Mouse (Mus musculus): ENCODE measurements around the gene Brca1. TPM values are rescaled to one million over a fixed set of nuclear protein-coding genes. Genes with fewer than 3 reads are reported as not detected.
A peak's percentile ranks its signal among the peaks of the same experiment; 100 is the strongest.

Gene Brca1
- total RNA-seq, 1 experiment from 2014 or later = 5.6 TPM

DNA sequence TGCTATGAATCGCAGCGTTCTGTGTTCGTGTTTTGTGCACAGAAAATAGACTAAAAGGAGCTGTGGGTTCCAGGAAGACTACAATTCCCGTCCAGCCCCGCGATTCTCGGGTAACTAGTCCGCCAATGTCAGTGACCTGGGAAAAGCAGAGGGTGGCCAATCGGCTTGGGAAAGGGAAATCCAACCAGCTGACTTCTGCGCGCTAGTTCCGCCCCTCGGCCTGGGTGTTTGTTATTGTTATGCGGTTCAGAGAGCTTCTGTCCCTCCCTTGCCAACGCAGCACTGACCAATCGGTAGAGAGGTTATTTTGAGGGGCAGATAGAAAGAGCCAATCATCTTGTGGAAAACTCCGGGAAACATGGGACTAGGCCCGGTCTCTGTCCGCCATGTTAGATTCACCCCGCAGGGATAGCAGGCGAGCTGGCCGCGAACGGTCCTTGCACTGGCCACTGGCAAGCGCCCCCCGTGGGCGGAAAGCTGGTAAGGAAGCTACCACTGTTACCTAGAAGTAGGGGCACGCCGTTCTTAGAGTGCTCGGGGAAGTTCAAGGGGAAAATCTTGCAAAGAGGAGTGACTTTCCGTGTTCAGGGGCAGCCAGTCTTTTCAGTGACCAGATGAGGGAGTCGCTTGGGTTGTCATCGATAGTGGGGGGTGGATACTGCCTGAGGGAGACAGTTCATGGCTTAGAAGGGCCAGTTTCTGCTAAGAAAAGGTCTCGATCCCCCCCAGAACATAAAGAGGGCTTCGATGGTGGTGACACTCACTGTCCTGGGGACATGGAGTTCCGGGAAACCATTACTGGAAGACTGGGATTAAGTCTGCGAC is 933 bp upstream of the Brca1 start:
- ATAC-seq (ENCODE audit: extremely low read depth, insufficient number of reproducible peaks, low FRiP score, poor library complexity, severe bottlenecking) = peak; percentile 92

DNA sequence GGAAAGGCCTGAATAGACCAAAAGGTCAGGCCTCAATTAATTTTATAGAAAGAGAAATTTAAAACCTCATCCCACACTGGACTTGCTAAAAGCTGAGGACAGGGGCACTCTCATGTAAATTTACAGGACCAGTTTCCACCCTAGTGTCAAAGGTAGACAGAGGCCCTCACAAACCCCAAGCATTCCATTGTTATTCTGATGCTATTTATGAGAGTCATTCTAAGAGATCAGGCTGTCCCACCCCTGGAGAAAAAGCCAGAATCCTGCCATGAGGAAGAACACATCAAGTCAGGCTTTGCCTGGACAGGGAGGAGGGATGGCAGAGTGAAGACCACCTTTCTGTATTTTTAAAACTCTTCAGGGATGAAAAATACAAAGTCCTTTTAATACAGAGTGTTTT is 3.2 kb downstream of the Brca1 start:
- ATAC-seq (ENCODE audit: extremely low read depth, insufficient number of reproducible peaks, low FRiP score, poor library complexity, severe bottlenecking) = no peak

DNA sequence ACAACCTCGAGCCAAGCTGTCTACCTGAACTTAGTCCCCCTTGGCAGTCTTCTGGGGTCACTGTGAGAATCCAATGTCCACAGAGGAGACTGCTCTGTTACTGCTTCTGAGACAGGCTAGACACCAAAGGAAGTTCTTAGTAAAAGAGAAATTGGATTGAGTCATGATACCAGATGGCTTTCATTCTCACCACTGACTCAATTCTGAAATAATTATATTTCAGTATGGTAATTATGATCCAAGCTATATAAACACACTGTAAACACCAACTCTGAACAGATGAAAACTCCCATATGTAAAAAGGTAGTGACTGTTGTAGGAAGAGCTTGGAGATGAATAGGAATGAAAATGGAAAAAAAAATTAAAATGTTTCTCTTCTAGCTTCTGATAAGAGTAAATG is 7.6 kb downstream of the Brca1 start:
- no peak for ATAC-seq (ENCODE audit: extremely low read depth, insufficient number of reproducible peaks, low FRiP score, poor library complexity, severe bottlenecking)

DNA sequence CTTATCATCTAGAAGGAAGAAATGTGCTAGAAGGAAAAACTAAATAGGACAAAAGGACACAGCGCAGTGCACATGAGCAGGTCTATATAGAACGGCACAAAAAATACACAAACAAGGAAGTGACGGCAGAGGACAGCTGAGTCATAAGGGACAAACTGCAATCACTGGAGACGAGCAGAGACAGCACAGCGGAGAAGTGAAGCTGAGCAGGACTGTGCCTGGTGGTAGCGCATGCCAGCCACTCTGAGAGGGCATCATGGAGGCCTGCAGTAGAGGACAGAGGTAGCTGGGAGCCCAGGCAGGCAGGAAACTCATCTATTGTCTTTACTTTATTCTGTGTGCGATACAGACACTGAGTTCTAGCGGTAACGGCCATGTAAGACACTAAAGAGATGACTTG is 8.2 kb downstream of the Brca1 start:
- ATAC-seq (ENCODE audit: extremely low read depth, insufficient number of reproducible peaks, low FRiP score, poor library complexity, severe bottlenecking) = no peak

DNA sequence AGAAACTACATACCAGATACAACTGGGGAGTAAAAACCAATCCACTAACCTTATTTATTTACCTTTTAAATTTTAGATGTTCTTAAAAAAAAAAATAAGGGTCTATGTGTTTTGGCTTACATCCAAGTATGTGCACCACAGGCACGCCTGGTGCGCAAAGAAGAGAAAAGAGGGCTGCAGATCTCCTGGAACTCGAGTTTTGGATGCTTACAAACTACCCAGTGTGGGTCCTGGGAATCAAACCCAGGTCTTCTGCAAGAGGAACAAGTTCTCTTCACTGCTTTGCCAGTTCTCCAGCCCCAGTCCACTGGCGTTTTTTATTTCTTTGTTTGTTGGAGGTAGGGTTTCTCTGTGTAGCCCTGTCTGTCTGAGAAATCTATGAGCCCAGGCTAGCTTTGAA is 25.1 kb downstream of the Brca1 start:
- no peak for ATAC-seq (ENCODE audit: extremely low read depth, insufficient number of reproducible peaks, low FRiP score, poor library complexity, severe bottlenecking)

DNA sequence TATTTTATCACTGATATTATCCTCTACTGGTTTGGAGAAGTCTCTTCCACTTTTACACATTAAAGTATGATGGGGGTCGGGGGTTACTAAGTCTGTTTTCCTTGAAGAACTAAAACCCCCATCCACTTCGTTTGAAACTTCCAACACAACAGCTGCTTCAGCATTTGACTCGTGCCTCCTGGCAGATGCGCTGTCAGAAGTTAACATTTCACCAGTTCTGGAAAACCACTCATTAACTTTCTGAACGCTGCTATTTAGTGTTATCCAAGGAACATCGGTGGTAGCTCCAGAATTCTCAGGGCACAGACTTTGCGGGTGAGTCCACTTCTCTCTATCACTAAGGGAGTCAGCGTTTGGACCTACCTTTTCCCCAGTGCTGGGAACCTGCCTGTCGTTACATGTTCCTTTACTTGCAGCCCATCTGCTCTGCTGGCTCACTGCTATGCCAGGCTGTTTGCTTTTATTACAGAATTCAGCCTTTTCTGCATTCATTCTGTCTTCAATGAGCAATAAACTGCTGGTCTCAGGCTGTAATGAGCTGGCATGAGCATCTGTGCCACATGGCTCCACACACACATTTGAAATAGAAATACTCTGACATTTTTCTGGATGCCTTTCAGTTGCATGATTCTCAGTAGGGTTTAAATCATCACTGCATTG is 25.7 kb downstream of the Brca1 start:
- ATAC-seq (ENCODE audit: extremely low read depth, insufficient number of reproducible peaks, low FRiP score, poor library complexity, severe bottlenecking) = no peak

DNA sequence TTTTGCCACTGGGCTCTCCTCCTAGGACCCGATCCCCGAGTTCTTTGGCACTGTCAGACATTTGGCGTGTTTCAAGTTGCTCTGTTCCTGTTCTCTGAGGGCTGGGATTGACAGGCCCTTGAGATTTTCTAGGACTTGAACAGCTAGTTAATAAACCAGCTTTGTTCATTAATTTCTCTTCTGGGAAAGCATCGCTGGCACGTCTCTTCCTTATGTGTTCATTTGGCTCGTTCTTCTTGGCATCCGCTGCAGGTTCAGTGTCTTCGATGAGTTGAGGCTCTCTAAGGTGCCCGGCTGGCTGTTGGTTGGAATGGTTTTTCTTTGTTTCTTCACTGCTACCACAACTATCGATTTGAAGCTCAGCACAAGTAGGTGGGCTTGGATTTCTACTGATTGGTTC is 26.7 kb downstream of the Brca1 start:
- ATAC-seq (ENCODE audit: extremely low read depth, insufficient number of reproducible peaks, low FRiP score, poor library complexity, severe bottlenecking) = no peak

DNA sequence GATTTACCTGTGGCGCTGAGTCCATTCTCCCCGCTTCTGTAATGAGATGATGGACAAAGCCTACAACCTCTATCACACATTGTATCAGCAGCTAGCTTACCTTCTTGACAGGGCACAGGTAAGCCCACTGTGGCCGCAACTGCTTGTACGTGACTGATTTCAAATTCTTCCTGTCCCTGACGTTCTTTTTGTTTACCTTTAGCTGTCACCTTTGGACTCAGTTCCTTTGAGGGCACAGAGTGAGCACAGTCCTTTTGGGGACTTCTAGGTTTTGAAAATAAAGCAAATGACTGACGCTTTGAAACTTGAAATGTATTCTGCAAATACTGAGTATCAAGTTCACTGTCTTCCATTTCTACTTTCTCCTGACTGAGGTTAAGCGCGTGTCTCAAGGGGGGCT is 27.3 kb downstream of the Brca1 start:
- no peak for ATAC-seq (ENCODE audit: extremely low read depth, insufficient number of reproducible peaks, low FRiP score, poor library complexity, severe bottlenecking)

DNA sequence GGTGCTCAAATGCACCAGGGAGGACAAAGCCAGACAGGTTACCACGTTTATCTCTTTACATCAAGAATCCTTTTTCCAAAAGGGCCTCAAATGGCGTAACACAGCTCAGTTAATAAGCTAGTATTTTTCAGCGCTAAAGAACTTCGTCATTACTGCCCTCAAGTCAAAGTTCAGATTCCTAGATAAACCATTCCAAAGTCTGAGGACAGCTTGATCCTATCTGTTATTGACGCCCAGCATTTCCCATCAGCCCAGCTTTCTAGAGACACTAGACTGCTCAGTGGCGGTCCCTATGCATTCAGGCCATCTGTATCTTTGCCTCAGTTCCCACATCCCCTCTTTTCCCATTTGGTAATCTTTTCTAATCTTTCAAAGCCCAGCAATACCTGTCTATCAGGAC is 32.4 kb downstream of the Brca1 start:
- ATAC-seq (ENCODE audit: extremely low read depth, insufficient number of reproducible peaks, low FRiP score, poor library complexity, severe bottlenecking) = no peak

DNA sequence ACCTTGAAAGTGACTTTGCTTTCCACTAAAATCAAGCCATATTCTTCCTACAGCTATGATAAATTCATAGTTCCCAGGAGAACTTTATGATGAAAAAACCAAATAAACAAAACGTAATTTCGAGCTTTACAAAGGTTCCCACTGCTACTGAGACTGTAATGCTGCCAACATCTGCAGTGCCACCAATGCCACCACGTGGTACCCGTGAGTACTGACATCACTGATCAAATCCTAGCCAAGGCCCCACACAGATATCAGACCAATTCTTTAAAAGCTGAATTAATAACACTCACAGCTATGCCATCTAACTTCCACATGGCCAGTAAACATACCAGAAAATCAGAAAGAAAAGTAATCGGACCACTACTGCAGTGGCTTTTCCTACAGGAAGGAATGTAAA is 32.8 kb downstream of the Brca1 start:
- ATAC-seq (ENCODE audit: extremely low read depth, insufficient number of reproducible peaks, low FRiP score, poor library complexity, severe bottlenecking) = no peak

DNA sequence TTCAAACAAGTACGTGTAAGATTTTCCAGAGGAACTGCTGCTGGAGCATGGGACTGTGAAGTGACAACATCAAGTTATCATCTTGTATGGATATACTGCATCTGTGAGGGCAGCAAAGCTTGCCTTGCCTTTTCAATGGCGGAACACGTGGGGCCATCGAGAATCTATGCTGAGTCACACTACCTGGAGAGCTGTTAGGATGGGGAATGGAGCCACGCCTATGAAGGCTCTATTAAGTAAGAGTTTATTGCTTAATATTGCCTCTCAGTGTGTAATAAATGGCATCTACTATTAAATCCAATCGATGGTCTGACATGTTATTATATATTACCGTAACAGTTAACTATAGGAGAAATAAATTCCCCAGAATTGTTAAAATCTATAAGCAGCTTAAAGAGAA is 44.7 kb downstream of the Brca1 start:
- no peak for ATAC-seq (ENCODE audit: extremely low read depth, insufficient number of reproducible peaks, low FRiP score, poor library complexity, severe bottlenecking)

DNA sequence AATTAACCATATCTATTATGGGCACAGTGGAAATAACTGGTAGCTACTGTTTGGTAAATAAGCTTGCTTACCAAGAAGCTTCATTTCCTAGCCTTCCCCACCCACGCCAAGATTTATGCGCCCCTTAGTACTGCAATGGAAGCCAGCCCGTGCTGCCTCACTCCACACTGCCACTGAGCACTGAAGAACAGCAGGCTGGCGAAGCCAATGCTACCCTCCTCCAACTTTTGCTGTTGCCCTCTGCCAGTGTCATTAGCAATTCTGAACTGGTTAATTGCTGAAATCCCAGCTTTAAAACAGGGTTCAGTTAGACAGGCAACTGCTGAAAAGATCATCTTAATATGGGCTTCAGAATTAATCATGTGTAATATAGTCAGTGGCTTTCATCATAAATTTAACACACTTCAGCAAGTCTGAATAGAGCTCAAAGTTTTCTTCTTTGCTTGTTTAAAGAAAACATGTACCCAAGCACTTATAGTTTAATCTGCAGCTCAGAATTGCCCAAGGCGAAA is 45.4 kb downstream of the Brca1 start:
- ATAC-seq (ENCODE audit: extremely low read depth, insufficient number of reproducible peaks, low FRiP score, poor library complexity, severe bottlenecking) = no peak

DNA sequence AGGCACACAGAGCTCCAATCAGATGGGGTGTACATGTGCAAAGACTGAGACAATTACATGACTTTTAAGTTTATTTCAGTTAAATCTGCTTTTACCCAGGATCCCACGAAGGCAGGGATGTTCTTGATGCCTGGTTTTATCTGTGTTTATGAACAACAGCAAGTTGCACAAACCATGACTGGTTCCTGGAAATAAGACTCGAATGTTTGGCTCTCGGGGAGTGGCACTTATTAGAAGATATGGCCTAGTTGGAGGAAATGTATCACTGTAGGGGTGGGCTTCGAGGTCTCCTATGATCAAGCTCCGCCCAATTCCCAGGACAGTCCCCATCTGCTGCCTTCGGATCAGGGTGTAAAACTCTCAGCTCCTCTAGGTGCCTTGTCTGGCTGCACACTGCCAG is 65.6 kb downstream of the Brca1 start:
- ATAC-seq (ENCODE audit: extremely low read depth, insufficient number of reproducible peaks, low FRiP score, poor library complexity, severe bottlenecking) = no peak

DNA sequence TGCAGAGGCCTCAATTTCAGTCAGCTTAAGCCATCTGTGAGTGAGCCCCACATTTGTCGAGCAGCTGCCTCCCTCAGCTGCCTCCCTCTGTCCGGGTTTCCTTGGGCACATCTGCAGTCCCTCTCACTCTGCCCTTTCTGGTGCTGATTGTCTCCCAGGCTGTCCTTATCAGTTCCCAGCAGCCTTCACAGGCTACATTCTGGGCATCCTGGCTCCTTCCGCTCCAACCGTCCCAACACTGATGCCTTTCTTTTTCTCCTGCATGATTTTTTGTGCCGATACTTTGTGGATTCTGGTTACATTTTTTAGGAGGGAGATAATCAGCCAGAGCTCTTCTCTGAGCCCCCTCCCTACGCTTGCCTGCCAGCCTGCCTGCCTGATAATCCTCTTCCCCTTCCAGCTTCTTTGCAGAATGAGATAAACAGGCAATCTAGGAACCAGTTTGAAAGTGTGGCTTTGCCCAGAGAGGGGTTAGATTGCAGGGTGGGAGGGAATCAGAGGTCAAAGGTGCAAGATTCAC is 66.2 kb downstream of the Brca1 start:
- no peak for ATAC-seq (ENCODE audit: extremely low read depth, insufficient number of reproducible peaks, low FRiP score, poor library complexity, severe bottlenecking)

DNA sequence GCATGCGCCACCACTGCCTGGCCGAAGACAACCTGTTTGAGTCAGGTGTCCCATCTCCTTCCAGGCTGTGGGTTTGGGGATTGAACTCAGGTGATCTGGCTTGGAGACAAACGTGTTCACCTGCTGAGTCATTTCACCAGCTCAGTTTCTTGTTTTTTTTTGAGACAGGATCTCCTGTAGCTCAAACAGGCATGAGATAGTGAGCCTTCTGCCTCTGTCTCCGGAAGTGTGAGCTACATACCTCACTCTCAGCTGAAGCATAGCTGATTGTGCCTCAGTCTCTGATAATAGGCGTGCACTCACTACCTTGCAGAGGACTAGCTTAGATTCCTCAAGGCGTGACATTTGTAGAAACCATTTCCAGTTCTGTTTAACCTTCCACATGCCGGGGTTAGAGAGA is 66.9 kb downstream of the Brca1 start:
- ATAC-seq (ENCODE audit: extremely low read depth, insufficient number of reproducible peaks, low FRiP score, poor library complexity, severe bottlenecking) = no peak

DNA sequence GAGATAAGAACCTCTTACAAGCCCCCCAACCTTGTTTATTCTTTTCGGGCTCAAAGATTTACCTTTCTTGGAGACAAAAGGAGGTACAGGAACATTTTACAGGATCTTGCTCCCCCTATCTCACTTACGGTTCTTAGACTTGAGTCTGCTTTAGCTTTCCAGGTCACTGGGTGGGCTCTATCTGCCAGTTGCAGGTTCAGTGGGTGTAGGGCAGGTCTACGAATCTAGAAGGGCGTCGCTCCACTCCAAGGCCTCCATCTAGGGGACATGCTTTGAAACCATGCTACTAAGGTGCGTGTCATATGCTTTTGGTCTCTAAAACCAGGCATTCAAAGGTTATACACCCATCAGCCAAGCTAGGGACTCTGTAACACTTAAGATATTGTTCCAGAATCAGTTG is 67.5 kb downstream of the Brca1 start:
- ATAC-seq (ENCODE audit: extremely low read depth, insufficient number of reproducible peaks, low FRiP score, poor library complexity, severe bottlenecking) = no peak

DNA sequence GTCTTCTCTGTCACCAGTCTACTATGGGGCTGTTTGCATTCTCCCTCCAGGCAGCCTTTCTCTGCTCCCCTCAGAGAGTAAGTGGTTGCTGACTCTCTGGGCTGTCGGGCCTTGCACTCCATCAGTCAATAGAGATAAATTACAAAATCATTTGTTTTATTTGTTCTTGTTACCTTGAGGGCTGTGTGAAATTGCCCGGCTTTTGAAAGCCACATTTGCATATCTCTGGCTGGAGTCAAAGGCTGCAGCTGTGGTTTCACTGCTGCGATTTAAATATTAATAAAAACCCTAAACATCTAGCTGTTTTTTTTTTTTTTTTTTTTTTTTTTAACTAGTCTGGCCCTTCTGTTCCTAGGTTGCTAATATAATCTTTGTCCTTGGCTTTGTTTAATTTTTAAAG is 68.0 kb downstream of the Brca1 start:
- ATAC-seq (ENCODE audit: extremely low read depth, insufficient number of reproducible peaks, low FRiP score, poor library complexity, severe bottlenecking) = no peak

DNA sequence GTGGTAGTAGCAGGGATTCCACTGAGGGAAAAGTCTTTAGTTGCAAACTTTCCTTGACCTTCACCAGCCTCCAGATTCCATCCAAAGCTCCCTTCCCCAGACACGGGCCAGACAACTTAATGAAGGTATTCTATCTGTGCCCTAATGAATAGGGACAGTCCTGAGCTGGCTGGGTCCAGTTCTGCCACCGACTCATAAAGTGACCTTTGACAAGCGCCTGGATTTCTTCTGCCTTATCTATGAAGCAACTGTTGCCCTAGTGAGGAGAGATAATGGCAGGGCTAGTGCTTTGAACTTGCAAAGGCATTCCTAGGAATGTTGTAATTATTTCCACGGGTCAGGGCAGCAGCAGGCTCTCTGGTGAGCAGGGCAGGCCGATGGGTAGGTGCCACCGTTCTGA is 70.8 kb downstream of the Brca1 start:
- no peak for ATAC-seq (ENCODE audit: extremely low read depth, insufficient number of reproducible peaks, low FRiP score, poor library complexity, severe bottlenecking)

DNA sequence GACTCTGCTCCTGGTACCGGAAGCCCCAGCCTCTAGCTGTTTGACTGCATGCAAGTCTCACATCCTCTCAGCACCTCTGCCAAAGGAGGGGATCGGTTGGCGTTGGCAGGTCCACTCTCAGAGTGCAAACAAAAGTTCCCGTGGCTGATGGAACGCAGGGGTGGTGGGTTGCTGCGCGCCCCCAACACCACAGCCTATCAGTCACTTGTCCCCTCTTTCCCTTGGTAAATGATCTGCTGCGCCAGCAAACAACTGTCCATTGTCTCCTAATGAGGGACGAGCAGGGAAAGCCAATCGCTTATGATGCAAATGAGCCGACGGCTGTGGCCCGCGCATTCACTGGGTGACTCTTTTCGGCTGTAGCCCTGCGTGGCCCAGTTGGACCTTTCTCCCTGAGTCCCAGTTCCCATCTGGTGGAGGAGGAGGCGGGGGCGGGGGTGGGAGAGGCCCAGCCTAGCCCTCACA is 72.6 kb downstream of the Brca1 start:
- ATAC-seq (ENCODE audit: extremely low read depth, insufficient number of reproducible peaks, low FRiP score, poor library complexity, severe bottlenecking) = no peak

DNA sequence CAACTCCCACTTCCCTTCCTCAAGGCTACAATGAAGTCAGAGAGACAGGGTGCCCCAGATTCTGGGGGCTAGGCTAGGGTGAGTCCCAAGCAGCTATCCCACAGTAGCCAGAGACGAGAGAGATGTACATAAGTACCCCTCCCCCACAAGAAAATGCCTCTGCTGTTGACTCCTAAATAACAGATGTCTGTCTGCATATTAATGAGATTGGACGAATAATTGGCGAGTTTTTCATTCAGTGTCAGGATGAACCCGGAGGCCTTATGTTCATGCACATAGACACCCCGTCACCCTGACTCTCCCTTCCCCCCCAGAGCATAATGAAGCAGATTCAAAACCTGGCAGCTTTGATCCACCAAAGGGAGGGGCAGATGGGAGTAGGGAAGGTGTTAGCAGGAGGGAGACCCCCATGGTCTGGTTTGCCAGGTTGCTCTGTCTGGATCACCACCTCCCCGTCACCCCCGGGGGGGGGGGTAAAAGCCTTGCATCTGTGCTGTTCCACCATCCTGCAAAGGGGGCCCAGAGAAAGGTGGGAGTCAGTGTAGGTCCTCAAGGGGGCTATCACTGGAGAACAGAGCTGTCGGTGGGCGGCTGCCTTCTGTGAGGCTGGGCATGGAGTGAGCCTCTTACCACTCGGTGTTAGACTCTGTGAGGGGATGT is 74.1 kb downstream of the Brca1 start:
- no peak for ATAC-seq (ENCODE audit: extremely low read depth, insufficient number of reproducible peaks, low FRiP score, poor library complexity, severe bottlenecking)

Data from neutrophil, adult 5-6 weeks (primary cell).